Mouse (Mus musculus) myocyte (in vitro differentiated cells): ENCODE measurements around the gene Fat3.

ENCODE experiments used
- E2F4 ChIP-seq: IDR thresholded peaks from one replicate; pipeline ENCODE4 v1.6.1; 2011; ENCODE audit warnings: mild to moderate bottlenecking, control low read depth, moderate library complexity; ENCODE audit not compliant: insufficient read depth
- MAX ChIP-seq: IDR thresholded peaks from one replicate; pipeline ENCODE4 v1.6.1; 2011; ENCODE audit warnings: low read depth, mild to moderate bottlenecking, control low read depth
- MYOD1 ChIP-seq, 3 experiments: IDR thresholded peaks; one replicate each; pipeline ENCODE4 v1.6.1; 2011; ENCODE audit warnings: control low read depth in 2 of 3, low read depth in 2 of 3, mild to moderate bottlenecking in 2 of 3, moderate library complexity in 1 of 3; ENCODE audit not compliant: insufficient read length in 2 of 3, control insufficient read depth in 1 of 3
- POLR2A ChIP-seq: IDR thresholded peaks from one replicate; pipeline ENCODE4 v1.6.1; 2011; ENCODE audit warnings: low read depth, mild to moderate bottlenecking, control low read depth, moderate library complexity; ENCODE audit not compliant: insufficient read length
- TCF12 ChIP-seq: IDR thresholded peaks from one replicate; pipeline ENCODE4 v1.6.1; 2011; ENCODE audit warnings: mild to moderate bottlenecking, control low read depth; ENCODE audit not compliant: poor library complexity, insufficient read depth, severe bottlenecking
- USF1 ChIP-seq: IDR thresholded peaks from one replicate; pipeline ENCODE4 v1.6.1; 2011; ENCODE audit warnings: low read depth, mild to moderate bottlenecking, control low read depth, moderate library complexity

GRCm38 (mm10) chr9:16363713-16364112, 137.4 kb downstream of the Fat3 start:
- TF ChIP-seq POLR2A (no peak), E2F4 (no peak), TCF12 (no peak), USF1 (no peak), MAX (no peak), MYOD1 (IDR thresholded peaks at IDR 0.05; ENCODE audit: control insufficient read depth in 1 of 3, insufficient read length in 2 of 3, low read depth in 2 of 3) (no peak)
